Mouse (Mus musculus) urinary bladder, postnatal 36 days (tissue): ENCODE measurements at regions not wholly inside any gene's neighbourhood (a gene's known extent, or its start where the extent isn't known, plus 50 kb on each side); places are given as distances from the start of the nearest gene placed in this dataset.
A peak's percentile ranks its signal among the peaks of the same experiment; 100 is the strongest.
"Not testable (repeated sequence)": the region's sequence is repeated elsewhere in the genome, so short reads cannot be mapped to it uniquely, and the experiment has no call there.

Source experiments
- DNase-seq, 2 experiments: peaks; one replicate each; pipeline ENCODE4 v3.0.0; 2022; ENCODE audit warnings: low spot score in 2 of 2, mixed read lengths in 1 of 2

DNA sequence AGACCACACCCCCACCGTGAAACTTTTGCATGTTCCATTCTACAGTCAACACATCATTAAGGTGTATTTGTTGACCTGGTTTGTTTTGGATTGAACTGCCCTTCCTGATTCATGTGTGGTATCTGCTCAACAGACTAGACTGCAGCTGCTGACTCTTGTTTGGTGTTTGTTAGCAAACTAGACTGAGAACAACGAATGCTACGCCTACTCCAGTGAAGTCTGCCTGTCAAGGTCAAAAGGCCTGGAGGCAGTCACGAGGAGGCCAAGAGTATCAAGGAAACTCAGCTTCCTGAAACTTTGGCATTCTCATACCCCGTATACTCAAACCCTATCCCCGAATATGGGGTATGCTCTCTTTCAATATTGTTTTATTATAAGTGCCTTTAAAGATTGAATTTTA lies 194.2 kb upstream of the Spin1 start:
- not testable (repeated sequence) for DNase-seq

DNA sequence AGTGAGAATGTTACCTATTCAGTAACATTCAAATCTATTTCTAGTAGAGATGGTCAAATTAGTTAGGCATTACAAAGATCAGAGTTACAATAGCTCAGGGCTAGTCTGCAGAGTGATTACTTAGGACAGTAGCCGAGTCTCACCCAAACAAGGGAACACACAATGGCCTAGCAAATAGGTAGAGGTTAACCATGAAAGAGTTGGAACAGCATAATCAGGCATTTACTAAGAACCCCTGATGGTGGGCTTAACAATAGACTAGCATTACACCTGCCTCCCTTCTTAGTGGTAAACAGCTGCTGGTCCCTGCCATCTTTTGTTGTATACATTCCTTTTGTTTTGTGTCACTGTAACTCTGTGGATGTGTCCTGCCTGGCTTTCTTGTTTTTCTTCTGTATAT lies 193.8 kb upstream of the Spin1 start:
- no peak for DNase-seq

DNA sequence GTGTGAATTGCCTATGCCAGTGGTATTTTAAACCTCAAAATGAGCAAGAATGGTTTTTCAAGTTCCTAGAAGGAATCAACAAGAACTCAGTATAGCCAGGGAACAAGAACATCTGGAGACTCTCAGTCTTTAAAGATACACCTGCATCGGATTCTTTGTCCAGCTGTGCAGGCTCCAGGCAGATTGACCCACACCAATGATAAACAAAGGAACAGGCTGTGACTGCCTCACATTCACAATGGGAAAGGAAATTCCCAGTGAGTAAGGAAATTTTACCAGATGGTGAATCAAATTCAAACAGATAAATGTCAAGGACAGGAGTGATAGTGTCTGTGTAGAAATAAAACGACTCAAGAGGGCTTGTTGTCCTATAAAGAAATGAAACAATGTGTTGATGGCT lies 187.9 kb upstream of the Spin1 start:
- not testable (repeated sequence) for DNase-seq

DNA sequence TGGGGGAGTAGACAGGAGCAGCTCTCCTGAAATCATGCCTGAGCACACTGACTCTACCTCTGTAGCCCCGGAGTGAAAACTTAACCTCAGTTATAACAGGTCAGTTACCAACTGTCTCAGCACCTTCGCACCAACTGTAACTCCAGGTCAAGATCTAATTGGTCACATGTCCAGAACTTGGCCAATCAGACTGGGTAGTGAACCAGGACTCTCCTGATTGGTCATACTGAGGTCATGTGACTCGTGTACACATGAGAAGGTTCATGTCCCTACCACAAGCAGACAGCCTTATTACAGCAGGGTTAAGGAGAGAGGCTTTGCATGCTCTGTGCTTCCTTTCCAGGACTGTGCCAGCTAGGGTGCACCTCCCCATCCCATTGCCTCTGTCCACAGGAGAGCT lies 166.7 kb upstream of the Spin1 start:
- not testable (repeated sequence) for DNase-seq

DNA sequence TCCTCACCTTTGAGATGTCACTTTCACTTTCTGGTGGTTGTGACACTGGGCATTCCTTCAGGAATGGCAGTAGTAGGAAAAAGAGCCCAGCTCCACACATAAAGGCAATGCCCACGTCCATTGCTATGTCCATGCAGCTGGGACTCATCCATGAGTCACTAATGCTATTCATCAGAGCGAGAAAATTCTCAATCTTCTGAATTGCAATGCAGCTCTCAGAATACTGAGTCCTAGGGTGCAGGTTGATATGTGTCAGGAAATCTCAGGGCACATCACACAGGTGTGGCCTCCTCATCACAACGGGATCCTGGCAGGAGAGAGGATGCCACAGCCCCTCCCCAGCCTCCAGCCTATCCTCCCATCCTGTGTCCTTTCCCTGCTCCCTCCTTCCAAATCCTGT lies 158.1 kb upstream of the Spin1 start:
- DNase-seq: no peak

DNA sequence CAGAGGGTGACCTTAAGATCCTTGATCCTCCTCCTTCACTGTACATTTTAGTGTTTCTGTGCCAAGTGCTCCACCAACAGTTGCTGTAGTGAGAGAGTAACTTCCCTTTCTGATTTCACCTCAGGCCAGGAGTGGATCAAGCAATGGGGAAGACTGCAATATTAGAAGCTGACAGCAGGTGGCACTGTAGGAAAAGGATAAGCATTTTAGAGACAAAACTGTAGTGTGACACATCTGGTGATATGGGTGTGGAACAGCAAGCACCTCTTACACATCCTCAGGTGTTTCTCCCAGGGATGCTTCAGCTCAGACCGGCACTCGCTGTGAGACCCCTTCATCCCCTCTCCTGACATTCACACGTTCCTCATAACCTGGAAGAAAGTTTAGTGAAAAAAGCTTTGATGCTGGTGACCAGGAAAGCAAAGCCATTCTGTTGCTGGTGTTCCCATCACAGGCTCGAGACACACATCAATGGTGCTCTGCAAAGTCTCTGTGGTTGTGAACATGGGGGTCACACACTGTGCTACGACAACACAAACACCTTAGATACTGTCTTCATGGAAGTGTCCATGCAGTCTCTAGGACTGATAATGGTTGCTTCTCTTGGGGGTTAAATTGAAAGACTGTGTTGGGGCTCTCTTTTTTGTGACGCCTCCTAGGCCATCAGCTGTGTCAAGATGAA lies 151.0 kb upstream of the Spin1 start:
- DNase-seq: peak; percentile 74 to 77

DNA sequence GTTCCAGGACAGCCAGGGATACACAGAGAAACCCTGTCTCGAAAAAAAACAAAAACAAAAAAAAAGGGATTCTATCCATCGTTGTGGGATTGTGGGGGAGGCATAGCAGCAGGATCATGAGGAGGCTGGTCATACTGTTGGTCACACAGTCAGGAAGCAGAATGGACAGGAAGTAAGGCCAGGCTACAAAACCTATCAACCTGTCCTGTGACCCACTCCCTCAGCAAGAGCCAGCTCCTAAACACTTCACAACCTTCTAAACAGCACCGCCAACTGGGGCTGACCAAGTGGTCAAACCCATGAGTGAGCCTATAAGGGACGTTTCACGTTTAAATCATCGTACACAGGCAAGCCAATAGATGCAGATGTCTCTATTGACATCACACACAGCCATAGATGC lies 146.0 kb upstream of the Spin1 start:
- DNase-seq: no peak

DNA sequence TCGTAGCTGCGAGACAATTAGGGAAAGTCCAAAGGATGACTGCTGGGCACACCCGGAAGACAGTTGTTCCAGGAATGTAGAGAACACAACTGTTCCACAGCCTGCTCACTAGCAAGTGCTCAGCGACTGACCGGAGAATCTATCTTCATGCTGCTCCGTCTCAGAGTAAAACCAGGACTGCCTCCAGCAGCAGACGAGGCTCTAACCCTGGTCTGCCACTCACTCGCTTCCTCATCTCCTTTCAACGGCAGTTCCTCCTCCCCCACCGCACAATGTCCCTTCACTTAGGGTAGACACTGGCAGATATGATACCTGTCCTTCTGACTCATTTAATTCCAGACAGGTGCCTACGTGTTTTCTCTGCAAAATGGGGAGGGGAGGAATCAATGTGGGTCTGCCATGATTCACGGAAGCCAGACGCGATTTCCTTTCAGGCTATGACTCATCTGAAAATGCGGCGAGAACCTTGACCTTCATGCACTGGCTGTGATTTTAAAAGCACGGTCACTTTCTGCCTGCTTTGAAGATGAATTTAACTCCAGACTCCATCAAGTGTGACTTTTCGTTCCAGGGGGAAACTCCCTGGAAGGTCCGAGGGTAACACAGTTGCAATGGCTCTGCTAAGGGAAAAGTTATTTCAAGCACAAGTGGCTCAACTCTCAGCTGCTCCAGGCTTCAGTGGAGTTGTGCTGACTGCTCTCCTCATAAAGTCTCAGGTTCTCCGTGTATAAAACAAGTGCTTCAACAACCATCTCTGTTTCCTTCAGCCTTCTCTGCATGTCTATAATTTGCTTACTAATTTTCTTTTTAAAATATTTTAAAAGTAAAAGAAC lies 142.4 kb upstream of the Spin1 start:
- peak in 1 of 2 experiments; percentile 10 for DNase-seq

DNA sequence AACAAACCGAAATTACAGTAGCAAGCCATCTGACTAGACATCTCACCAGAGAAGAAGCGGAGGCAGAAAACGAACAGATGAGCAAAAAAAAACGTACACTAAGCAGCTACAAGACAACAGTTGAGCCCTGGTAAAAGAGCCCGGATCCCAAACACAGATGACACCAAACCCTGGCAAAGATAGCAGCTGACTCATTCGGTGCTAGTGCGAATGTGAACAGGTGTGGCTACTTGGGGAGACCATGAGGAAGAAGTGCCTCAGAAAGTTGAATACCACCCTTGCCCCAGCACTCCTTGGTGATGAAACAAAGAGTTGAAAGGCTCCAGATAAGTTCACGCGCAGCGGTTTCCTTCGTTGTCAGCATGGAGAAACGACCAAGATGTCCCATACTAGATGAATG lies 139.8 kb upstream of the Spin1 start:
- no peak for DNase-seq

DNA sequence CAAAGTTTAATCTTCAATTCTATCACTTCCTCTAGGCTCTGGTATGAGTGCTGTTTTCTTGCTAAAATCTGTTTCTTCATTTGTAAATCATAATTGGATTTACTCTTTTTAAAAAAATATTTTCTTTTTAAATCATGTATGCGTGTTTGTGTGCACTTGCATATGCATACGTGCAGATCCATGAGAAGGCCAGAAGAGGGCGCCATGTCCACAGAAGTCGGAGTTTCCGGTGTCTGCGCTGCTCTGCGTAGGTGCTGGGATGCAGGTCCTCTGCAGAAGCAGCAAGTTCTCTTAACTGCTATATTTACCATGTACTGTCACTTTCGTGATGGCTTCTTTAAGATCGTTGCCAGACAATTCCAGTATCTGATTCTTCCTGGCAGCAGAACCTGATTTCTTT lies 136.6 kb upstream of the Spin1 start:
- no peak for DNase-seq

DNA sequence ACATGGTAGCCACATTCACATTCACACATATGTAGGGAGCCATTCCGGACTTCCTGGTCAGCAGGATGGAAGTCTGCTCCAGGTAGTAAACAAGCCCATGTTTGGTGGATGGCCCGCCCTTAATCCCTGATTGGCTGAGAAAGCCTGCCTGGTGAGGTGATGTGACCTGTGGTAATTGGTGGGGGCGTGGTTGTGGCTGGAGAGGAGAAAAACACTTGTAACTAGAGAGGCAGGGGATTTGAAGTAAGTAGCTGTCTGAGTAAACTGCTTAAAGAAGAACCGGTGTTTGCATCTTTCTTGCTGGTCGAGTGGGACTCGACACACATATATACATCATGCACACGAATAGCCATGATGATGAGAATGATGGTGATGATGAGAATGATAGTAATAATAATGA lies 135.6 kb upstream of the Spin1 start:
- not testable (repeated sequence) for DNase-seq

DNA sequence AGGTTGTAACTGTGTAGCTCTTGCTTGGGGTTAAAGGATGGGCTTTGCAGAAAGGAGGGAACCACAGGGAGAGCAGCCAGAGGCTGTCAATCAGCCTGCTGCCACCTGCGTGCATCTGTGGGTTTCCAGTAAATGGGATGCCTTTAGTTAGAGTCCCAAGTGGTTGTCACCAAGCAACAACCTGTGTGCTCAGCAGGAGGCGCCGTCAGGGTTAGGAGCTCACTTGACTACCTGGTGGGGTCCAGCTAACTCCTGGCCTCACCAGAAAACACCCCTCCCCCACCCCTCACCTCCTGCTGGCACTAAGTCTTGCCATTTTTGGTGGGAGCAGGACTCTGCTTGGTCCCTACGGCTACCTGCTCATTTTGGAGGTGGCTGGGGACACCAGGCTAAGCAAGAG lies 135.0 kb upstream of the Spin1 start:
- no peak for DNase-seq

DNA sequence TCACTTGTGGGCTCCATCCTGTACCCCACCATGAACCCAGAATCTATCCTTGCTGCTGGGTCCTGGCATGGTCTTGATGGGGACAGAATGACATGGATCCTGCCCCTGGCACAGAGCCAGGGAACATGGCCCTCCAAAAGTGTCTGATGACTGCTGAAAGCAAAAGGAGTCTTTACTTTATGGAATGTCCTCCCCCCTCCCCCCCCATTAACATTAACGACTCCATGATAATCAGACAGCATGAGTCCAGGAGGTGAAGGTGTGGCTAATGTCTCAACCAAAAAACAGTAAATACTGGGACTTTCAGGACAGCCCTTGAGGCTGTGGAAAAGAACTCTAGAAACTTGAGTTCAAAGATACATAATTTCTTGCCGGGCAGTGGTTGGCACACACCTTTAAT lies 133.9 kb upstream of the Spin1 start:
- no peak for DNase-seq

DNA sequence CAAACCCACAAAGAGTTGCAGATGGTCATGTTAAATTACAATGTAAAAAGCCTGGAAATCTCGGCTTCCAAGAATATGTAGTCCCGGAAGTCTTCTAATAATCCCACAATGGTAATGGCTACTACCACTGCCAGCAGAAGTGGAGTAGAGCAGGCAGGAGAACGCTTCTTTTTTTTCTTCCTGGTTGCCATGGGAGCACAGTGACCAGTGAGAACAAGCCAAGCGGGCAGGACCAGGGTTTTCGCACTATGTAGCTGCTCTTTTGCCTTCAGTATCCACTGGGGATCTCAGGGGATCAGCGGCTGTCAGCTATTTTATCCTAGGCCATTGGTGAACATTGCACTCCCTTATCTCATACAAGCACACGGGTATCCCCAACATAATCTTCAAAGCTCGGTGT lies 127.3 kb upstream of the Spin1 start:
- DNase-seq: no peak

DNA sequence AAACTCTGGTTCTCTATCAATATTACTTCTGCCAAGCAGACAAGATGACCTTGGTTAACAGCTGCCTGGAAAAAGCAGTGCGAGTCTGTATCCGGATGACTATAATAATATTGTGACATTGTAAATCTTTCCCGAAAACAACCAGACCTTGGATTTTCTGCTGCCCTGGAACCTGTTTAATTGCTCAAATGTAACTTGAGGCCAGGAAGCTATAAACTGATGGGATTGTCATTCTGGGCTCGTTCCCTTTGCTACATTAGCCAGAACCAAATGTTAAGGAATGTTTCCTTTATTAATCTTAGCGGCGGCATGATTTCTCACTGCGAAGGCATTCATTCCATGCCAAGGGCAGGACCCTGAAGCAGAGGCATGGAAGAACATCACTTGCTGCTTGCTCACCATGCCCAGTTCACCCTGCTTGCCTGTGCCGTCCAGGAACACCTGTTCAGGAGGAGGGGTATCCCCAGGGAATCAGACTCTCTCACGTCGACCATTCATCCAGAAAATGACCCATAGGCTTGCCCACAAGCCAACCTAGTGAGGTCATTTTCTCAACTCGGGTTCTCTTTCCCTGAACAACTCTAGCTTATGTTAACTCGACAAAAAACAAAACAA lies 125.3 kb upstream of the Spin1 start:
- DNase-seq: no peak

DNA sequence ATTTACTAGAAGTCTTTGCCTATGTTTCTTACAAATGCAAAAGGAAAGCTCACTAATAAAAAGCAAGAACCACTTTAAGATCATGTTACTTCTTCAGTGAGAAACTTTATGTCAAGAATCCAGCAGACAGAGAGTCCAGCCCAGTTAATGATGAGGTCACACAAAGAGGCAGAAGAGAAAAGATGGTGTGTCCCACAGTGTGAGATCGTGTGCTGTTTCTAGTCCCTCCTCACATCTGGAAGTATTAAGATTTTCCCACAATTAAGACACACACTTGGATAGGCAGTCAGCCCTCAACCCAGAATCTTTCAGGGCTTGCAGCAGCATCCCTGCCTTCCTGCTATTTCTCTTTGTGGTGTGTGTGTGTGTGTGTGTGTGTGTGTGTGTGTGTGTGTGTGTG lies 118.7 kb upstream of the Spin1 start:
- DNase-seq: no peak

DNA sequence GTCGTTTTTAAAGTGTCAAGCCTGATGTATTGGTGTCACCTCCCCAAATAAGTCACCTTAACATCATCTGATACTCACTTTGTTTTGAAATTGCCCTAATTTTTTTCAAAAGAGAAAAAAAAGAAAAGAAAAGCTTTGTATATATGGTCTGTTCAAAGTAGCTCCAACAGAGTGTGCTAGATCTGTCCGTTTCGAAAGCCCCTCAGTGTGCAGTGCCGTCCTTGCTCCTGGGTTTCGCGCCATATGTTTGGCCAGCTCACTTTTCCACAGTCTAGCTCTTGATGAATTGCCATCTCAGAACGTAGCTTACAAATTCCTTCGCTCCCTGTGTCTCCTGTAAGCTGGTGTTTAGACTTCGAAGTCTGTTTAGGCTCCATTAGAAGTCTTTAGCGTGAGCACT lies 117.7 kb upstream of the Spin1 start:
- DNase-seq: no peak

DNA sequence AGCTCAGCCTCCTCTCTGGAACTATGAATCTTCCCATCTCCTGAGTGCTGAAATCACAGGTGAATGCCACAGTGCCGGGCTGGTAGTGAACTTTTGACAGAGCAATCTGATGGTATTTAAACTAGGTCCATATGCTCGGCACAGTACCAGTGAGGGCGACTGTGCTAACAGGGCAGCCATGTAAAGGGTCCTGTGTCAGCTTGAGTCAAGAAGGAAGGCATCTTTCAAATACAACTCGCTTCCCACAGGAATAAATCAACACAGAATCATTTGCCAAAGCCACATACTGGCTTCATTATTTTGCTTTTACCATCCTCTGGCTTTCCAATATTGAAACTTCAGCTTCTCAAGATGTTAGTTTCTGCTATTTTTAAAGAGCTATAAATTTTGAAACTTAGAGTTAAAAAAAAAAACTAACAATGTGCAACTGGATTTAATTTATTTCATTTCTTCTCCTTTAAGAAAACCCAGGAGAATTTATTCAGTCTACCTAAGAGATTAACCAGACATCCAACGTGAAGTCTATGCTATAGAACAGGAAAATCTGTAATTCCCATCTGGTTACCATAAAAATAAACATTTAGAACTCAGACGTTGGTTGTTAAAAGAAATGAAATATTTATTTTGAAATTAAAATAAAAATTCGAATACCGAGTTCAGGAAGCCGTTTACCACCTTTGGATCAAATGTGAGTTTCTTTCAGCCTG lies 108.8 kb upstream of the Spin1 start:
- no peak for DNase-seq

DNA sequence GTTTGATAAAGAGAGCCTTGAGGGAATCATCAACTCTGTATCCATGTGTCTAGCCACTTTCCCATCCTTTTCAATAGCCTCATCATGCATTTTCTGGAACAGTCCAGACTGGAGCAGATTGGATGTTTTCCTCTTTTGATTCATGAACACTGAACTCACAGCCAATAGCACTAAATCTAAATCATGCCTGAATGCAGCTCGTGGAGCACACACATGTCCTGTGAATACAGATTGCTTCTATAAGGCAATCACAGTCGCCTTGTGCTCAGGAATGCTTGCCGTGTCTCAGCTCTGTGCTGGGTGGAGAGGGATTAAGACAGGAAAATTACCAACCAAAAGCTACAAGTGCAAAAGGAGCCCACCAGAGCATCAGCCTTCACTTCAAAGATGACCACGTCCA lies 100.9 kb upstream of the Spin1 start:
- DNase-seq: no peak

DNA sequence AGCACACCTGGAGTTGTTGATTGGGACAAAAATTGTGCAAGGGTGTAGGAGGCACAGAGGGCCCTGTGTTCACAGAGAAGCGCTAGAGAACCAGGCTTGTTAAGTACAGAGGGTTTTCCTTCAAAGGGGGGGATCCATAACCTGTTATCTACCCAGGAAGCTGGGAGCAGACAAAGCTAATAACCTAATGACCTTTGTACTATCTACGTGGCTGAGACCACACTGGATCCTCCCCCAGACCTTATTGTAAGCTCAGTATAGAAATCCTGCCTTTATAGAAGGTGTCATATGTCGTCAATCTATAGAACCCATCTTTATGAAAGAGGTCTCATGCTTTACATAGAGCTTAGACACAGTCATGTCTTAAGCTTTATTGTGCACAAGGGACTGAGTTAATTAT lies 95.9 kb upstream of the Spin1 start:
- no peak for DNase-seq

DNA sequence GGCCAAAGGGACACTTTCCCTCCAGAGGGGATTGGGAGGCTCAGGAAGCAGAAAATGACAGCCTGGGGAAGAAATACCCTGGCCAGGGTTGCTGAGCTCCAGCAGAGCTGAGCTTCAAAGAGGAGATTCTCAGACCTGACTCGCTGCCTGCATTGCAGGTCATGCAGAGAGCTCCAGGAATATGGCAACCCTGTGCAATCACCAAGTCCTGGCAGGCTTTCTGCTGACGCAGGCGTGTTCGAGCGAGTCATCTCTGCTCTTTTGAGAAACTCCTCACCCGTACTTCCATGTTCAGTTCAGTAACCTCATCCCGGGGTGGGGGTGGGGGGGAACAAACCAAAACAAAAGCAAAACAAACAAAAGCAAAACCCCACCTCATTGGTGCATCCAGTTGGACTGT lies 89.9 kb upstream of the Spin1 start:
- no peak for DNase-seq

DNA sequence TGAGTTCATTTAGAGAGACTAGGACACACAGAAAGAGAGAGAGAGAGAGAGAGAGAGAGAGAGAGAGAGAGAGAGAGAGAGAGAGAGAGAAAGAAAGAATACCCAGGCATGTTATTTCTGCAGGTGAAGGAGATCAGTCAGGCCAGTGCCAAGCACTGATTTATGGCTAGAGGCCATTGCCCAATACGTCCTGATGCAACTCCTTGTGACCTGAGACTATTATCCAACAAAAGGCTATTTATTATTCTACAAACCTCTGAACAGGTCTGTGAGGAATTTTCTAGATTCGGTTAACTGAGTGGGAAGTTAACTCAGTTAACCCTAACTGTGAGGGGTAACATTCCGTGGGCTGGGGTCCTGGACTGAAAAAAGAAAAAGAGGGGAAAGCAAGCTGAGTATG lies 84.5 kb upstream of the Spin1 start:
- no peak for DNase-seq
